Mouse (Mus musculus): Measurements from ENCODE around the gene Gnl1. TPM values are rescaled to one million over a fixed set of nuclear protein-coding genes. Genes with fewer than 3 reads are reported as not detected.
"Not testable (repeated sequence)": the region's sequence is repeated elsewhere in the genome, so short reads cannot be mapped to it uniquely, and the experiment has no call there.

Gene Gnl1
- polyA plus RNA-seq, 1 experiment from 2014 or later, result 57.9 TPM

GRCm38 (mm10) chr17:36020191-36021073 is 40.8 kb downstream of the Gnl1 start, which contains the start of gene H2-T24:
Gene H2-T24, minus strand, starts transcription at chr17:36020560.
- H3K9ac ChIP-seq, result no peak within 1 kb of the TSS
- H3K4me2 ChIP-seq, result no peak within 1 kb of the TSS
- no peak within 1 kb of the TSS for H3K27ac ChIP-seq
- H3K36me3 ChIP-seq (replicated peaks), result peaks cover 5% of the 10 kb centered on the region
- ATAC-seq (ENCODE audit: low FRiP score), result no peak
- no peaks in the 10 kb centered on the region for H3K9me3 ChIP-seq
- 44% methylated on average over 15 of the region's 15 CpGs for WGBS
- H3K4me1 ChIP-seq, result 0 out of 2 replicates have a peak, but pooled peaks cover 6% of the 10 kb centered on the region
- H3K27me3 ChIP-seq, result no peaks in the 10 kb centered on the region
- no peak within 1 kb of the TSS for H3K4me3 ChIP-seq (replicated peaks)

- ATAC-seq (ENCODE audit: low FRiP score), result no peak
- H3K4me2 ChIP-seq, result no peak overlapping the region
- no peak overlapping the region for H3K4me3 ChIP-seq (replicated peaks)
- no peaks in the 10 kb centered on the region; the same call in 1 of the 2 replicates for H3K36me3 ChIP-seq (replicated peaks)
- H3K9ac ChIP-seq, result no peak overlapping the region
- WGBS, result 93% methylated on average over 1 of the region's 1 CpGs
- no peaks in the 10 kb centered on the region for H3K9me3 ChIP-seq
- no peak overlapping the region for H3K27ac ChIP-seq
- no peaks in the 10 kb centered on the region for H3K27me3 ChIP-seq
- H3K4me1 ChIP-seq, result 0 out of 2 replicates have a peak, but pooled peaks cover 6% of the 10 kb centered on the region
Observed at GRCm38 (mm10) chr17:36021309-36021708, 41.7 kb downstream of the Gnl1 start.

GRCm38 (mm10) chr17:36022098-36022497 is 42.4 kb downstream of the Gnl1 start:
- Histone ChIP-seq H3K4me3 (replicated peaks) (no peak overlapping the region), H3K36me3 (replicated peaks) (no peaks in the 10 kb centered on the region), H3K27me3 (no peaks in the 10 kb centered on the region), H3K4me2 (no peak overlapping the region), H3K27ac (no peak overlapping the region), H3K9me3 (no peaks in the 10 kb centered on the region), H3K9ac (no peak overlapping the region), H3K4me1 (0 out of 2 replicates have a peak, but pooled peaks cover 6% of the 10 kb centered on the region)
- 95% methylated on average over 9 of the region's 9 CpGs for WGBS
- ATAC-seq (ENCODE audit: low FRiP score), result no peak

GRCm38 (mm10) chr17:36022922-36023321 is 43.3 kb downstream of the Gnl1 start:
- no peak for ATAC-seq (ENCODE audit: low FRiP score)

GRCm38 (mm10) chr17:36023710-36024654 is 44.3 kb downstream of the Gnl1 start:
- H3K27ac ChIP-seq, result no peak overlapping the region

More at GRCm38 (mm10) chr17:36022922-36023321, 43.3 kb downstream of the Gnl1 start:
- H3K9ac ChIP-seq, result no peak overlapping the region
- no peaks in the 10 kb centered on the region for H3K36me3 ChIP-seq (replicated peaks)
- no peak overlapping the region for H3K27ac ChIP-seq
- 91% methylated on average over 6 of the region's 6 CpGs for WGBS
- 0 out of 2 replicates have a peak, but pooled peaks cover 6% of the 10 kb centered on the region for H3K4me1 ChIP-seq
- H3K4me3 ChIP-seq (replicated peaks), result no peak overlapping the region
- no peaks in the 10 kb centered on the region for H3K27me3 ChIP-seq
- H3K9me3 ChIP-seq, result no peaks in the 10 kb centered on the region
- no peak overlapping the region for H3K4me2 ChIP-seq

GRCm38 (mm10) chr17:36025197-36025596 is 45.5 kb downstream of the Gnl1 start:
- 66% methylated on average over 5 of the region's 5 CpGs for WGBS
- ATAC-seq (ENCODE audit: low FRiP score), result no peak
- H3K4me2 ChIP-seq, result no peak overlapping the region
- 0 out of 2 replicates have a peak, but pooled peaks cover 6% of the 10 kb centered on the region for H3K4me1 ChIP-seq
- no peak overlapping the region for H3K4me3 ChIP-seq (replicated peaks)
- no peak overlapping the region for H3K9ac ChIP-seq
- no peaks in the 10 kb centered on the region for H3K36me3 ChIP-seq (replicated peaks)
- H3K27ac ChIP-seq, result no peak overlapping the region
- H3K27me3 ChIP-seq, result no peaks in the 10 kb centered on the region
- H3K9me3 ChIP-seq, result no peaks in the 10 kb centered on the region

More at GRCm38 (mm10) chr17:36023710-36024654, 44.3 kb downstream of the Gnl1 start:
- WGBS, result 68% methylated on average over 9 of the region's 9 CpGs
- H3K27me3 ChIP-seq, result no peaks in the 10 kb centered on the region
- H3K4me1 ChIP-seq, result 0 out of 2 replicates have a peak, but pooled peaks cover 6% of the 10 kb centered on the region
- H3K4me3 ChIP-seq (replicated peaks), result no peak overlapping the region
- no peak overlapping the region for H3K9ac ChIP-seq
- no peak overlapping the region for H3K4me2 ChIP-seq
- no peaks in the 10 kb centered on the region for H3K9me3 ChIP-seq
- no peak for ATAC-seq (ENCODE audit: low FRiP score)
- H3K36me3 ChIP-seq (replicated peaks), result no peaks in the 10 kb centered on the region

GRCm38 (mm10) chr17:36025901-36026300 is 46.2 kb downstream of the Gnl1 start:
- H3K9ac ChIP-seq, result no peak overlapping the region
- H3K27me3 ChIP-seq, result no peaks in the 10 kb centered on the region
- 0 out of 2 replicates have a peak, but pooled peaks cover 3% of the 10 kb centered on the region for H3K4me1 ChIP-seq
- H3K4me3 ChIP-seq (replicated peaks), result no peak overlapping the region
- no peak overlapping the region for H3K4me2 ChIP-seq
- H3K36me3 ChIP-seq (replicated peaks), result no peaks in the 10 kb centered on the region
- 87% methylated on average over 4 of the region's 4 CpGs for WGBS
- H3K27ac ChIP-seq, result no peak overlapping the region
- ATAC-seq (ENCODE audit: low FRiP score), result no peak
- H3K9me3 ChIP-seq, result no peaks in the 10 kb centered on the region

- H3K27ac ChIP-seq, result no peak overlapping the region
- H3K4me1 ChIP-seq, result peaks cover 4% of the 10 kb centered on the region
- no peak overlapping the region for H3K9ac ChIP-seq
- H3K36me3 ChIP-seq (replicated peaks), result no peaks in the 10 kb centered on the region
- H3K27me3 ChIP-seq, result peaks cover 10% of the 10 kb centered on the region; the same call in 1 of the 2 replicates
- H3K9me3 ChIP-seq, result no peaks in the 10 kb centered on the region
- no peak overlapping the region for H3K4me2 ChIP-seq
- 95% methylated on average over 4 of the region's 4 CpGs for WGBS
- ATAC-seq (ENCODE audit: low FRiP score), result no peak
- H3K4me3 ChIP-seq (replicated peaks), result no peak overlapping the region
Observed at GRCm38 (mm10) chr17:36027663-36028062, 48.0 kb downstream of the Gnl1 start.

- no peak overlapping the region for H3K9ac ChIP-seq
- WGBS, result 86% methylated on average over 7 of the region's 7 CpGs
- H3K4me3 ChIP-seq (replicated peaks), result no peak overlapping the region
- no peak overlapping the region for H3K4me2 ChIP-seq
- H3K36me3 ChIP-seq (replicated peaks), result no peaks in the 10 kb centered on the region
- no peaks in the 10 kb centered on the region for H3K9me3 ChIP-seq
- H3K4me1 ChIP-seq, result peaks cover 4% of the 10 kb centered on the region
- no peak overlapping the region for H3K27ac ChIP-seq
- ATAC-seq (ENCODE audit: low FRiP score), result no peak
- peaks cover 11% of the 10 kb centered on the region; the same call in 1 of the 2 replicates for H3K27me3 ChIP-seq
Observed at GRCm38 (mm10) chr17:36028879-36029619, 49.4 kb downstream of the Gnl1 start.

GRCm38 (mm10) chr17:36030046-36030702 is 50.5 kb downstream of the Gnl1 start:
- WGBS, result 90% methylated on average over 4 of the region's 4 CpGs

More at GRCm38 (mm10) chr17:36030046-36030702, 50.5 kb downstream of the Gnl1 start:
- H3K9me3 ChIP-seq; H3K4me1 ChIP-seq; ATAC-seq (ENCODE audit: low FRiP score); H3K36me3 ChIP-seq (replicated peaks); H3K4me2 ChIP-seq; H3K9ac ChIP-seq; H3K4me3 ChIP-seq (replicated peaks); H3K27ac ChIP-seq: not testable (repeated sequence)
- peaks cover 11% of the 10 kb centered on the region; the same call in 1 of the 2 replicates for H3K27me3 ChIP-seq
